Mouse (Mus musculus): Measurements from ENCODE around the gene Zhx3.
A peak's percentile ranks its signal among the peaks of the same experiment; 100 is the strongest.

The Zhx3 gene

DNA sequence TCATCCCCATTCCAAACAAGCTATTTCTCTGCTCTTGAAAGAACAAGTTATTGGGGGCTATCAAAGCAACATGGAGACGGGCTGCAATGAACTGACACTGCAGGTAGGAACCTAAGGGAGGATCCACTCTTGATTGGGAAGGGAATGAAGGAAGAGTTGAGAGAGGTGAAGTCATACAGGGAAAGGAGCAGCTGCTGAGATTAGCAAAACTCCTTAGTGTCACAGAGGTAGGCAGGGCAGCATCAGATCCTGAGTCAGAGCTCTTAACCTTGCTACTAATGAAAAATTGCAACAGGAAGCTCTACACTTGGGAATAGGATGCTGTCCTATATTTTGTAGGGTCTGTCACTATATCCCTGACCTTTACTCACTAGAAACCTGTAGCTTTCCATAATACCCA, 71.8 kb downstream of the Zhx3 start:
- DNase-seq, result no peak

- DNase-seq, result no peak
These were observed 74.6 kb downstream of the Zhx3 start for GRCm38 (mm10) chr2:160798206-160798605.

GRCm38 (mm10) chr2:160796973-160797372, 75.8 kb downstream of the Zhx3 start:
- peak; percentile 79 for DNase-seq

- DNase-seq, result no peak
These were observed 79.7 kb downstream of the Zhx3 start for GRCm38 (mm10) chr2:160793117-160793516.

DNA sequence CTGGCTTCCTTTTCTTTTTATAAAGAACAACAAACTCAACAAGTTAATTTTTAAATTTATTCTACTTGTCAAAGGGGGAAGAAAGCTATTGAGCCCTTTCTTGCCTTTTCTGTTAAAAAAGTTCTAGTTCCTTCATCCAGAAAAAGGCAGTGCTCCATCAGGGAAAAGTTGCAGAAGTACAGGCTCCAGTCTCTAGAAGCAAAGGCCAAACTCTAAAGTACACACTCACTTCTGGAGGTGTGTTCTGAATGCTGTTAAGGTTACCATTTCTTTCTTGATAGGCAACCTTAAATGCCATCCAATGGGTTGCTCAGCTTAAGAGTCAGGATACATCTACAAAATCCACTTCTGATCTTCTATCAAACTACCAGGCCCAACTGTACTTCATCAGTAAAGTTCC, 83.1 kb downstream of the Zhx3 start:
- DNase-seq, result no peak

- DNase-seq, result no peak
These were observed 83.8 kb downstream of the Zhx3 start for GRCm38 (mm10) chr2:160789046-160789445.

DNA sequence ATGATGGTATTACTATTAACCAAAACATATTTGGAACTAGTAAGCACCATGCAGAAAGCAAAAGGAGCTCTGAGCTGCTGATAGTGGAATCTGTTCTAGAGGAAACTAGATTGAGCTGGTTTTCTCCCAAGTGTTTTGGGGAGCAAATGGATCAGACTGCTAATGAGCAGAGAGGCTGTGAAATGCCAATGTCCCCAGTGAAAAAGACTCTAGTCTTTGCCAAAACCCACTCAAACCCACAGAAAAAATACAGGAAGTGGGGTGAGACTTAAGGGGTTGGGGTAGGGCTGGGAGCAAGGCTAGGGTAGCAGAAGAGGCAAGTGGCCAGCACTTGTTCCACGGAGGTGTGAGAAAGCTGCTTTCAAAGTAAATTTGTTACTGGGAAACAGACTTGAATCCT, 86.5 kb downstream of the Zhx3 start:
- no peak for DNase-seq

DNA sequence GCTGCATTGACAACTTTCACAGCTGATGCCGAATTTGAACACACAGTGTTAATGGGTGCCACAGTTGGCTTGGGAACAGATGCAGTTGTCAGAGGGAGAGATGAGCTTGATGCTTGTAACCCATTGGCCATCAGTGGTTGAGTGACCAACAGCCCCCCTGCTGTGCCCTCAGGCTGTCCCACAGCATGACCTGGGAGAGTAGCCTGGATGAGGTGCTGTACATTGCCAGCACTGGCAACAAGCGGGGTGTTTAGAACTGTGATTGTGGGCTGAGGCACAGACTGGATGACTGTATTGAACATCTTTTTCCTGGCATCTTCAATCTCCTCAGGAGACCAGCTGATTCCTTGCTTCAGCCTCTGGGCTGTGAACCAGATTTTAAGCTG, 92.0 kb downstream of the Zhx3 start:
- no peak for DNase-seq

GRCm38 (mm10) chr2:160780154-160780833, 92.5 kb downstream of the Zhx3 start:
- no peak for DNase-seq

DNA sequence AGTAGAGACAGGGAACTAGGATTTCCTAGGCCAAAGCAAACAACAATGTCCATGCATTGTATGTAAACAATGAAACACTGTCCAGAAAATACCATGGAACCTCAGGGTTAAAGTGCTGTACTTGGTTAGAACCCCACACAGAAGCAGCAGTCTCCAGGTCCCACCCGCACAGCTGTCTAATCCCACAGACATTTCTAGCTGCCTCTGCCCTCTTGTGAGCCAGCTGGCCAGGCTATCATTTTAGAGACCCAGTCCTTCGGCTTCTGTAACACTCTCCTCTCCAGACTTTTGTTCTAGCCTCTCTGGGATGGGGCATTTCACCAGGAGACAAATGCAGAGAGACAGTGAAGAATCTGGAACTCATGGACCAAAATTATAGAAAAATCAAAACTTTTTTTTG, 94.8 kb downstream of the Zhx3 start:
- no peak for DNase-seq

DNA sequence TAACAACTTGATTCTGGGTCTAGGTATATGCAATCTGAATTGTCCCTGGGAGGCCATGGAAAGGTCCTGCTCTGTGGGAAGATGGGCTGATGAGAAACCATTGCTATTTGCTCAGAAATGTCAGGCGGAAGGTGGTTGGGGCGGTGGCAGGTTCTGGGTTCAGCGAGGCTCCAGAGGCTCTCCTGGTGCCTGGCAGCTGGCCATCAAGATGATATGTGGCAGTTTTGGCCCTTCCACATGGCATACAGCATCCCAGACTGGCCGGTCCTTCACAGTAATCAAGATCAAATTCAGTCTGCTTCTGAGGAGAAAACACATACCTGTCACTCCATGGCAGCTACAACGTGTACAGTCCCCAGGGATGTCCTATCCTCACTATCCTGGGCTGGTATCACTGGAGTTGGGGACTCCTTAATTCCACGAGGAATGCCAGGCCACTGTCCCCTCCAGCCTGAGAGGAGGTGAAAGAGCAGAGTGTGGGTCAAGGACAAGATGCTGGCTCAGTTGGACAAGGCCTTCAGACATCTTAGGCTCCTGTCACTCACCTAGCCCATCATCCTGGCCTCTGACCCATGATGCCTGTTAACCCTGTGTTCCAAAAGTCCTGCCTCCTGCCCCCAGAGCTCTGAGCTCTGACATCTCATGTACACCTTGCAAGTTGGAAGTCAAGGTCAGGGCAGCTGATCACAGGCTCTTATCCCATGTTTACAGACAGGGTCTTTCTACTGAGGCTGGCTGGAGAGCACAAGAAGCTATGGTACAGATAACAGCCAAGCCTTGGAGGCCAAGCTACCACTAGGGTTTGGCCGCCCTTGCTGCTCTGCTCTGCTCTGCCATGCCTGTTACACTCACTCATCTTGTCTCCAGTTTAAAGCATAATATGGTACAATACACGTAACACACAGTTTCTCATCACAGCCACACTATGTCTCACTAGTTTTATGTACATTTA, 101.2 kb downstream of the Zhx3 start:
- no peak for DNase-seq

GRCm38 (mm10) chr2:160770871-160771270, 101.9 kb downstream of the Zhx3 start:
- DNase-seq, result no peak

DNA sequence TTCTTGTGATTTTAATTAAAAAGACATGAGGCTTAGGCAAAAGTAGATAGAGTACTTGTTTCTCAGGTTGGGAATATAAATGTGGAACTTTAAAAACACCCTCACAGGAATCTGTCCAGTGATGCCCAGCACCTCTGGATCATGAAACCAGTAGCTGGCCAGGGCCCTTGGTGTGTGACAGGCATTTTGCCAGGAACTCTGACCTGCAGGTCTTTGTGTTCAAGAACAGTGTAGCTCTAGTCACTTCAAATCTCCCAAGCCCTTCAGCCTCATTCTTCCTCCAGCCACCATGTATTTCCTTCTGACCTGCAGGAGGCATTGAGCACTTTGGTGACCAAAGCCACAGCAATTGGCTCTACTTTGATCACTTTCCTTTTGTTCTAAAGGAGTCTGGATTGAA, 102.4 kb downstream of the Zhx3 start:
- no peak for DNase-seq

GRCm38 (mm10) chr2:160768997-160769396, 103.8 kb downstream of the Zhx3 start:
- DNase-seq, result no peak

DNA sequence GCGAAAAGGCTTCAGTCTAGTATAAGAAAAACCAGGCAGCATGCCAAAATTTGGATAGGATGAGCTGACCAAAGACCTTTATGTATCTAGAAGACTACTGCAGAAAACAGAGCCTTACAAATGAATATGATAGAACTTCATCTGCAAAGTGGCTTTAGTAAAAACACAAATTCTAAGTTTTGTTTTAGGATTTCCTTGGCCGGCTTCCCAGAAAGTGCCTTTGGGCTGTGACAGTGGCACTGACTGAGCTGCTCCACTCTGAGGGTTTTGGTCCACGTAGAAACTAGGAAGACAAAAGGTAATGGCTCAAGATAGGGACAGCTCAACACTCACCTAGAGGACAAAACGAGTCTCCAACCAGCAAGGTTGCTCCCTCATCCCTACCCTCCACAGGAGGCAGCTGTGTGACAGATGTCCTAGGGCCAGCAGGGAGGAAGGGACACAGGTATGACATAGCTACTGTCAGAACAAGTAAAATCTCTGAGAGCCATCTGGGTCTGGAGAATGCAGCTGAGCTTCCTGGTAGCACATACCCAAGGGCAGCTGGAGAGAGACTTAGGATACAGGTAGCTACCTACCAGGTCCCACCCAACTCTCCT, 104.6 kb downstream of the Zhx3 start:
- no peak for DNase-seq

DNA sequence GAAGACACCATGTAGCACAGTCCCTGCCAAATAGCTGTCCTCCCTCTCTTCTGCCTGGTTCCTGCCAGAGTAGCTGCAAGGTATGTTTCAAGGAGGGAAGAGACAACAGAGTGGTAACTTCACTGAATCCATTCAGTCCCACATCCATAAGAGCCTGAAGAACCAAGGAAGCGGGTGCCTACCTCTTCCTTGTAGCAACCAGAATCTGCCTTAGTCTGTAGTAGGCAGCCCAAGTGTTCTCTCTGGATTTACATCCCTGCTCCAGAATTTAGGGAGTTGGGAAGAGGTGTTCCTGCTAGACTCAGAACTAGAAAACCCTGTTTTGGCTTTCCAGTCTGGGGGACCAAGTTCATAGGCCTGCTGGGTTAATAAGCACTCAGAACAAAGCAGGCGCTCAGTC, 105.6 kb downstream of the Zhx3 start:
- no peak for DNase-seq

DNA sequence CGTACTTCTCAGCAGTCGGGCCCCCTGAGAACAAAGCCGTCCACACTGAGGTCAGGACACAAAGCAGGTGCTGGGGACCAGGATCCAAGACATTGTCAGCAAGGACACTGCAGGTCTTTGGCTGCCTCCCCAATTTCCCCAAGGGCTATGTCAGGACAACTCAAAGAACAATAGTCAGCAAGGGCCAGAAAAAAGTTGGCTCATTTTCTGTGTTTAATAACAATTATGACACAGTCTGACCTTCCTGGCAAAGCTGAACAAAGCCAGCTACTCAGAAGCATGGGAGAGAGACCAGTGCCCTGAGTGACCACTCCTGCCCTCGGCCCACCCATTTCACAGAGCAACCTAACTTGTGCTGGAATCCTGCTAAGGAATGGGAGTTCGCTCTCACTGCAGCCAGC, 106.4 kb downstream of the Zhx3 start:
- DNase-seq, result peak; percentile 70

DNA sequence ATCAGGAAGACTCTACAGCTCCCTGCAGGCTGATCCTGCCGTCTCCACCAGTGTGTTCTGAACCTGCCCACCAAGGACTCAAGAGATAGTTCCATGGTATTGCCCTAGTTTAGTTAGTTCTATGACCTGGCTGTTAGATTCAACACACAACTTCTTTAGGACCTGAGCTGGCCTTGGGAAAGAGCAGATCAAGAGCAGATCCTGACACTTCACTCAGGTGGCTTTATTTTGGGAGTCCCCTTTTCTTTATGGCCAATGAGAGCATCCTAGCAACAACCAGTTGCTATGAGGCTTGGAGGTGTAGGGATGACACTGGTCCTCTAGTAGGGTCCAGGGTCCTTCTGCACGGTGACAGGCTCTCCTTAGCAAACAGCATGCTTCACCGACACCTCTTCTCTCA, 107.7 kb downstream of the Zhx3 start:
- no peak for DNase-seq

- DNase-seq, result no peak
These were observed 108.4 kb downstream of the Zhx3 start for GRCm38 (mm10) chr2:160764386-160764785.

GRCm38 (mm10) chr2:160763816-160764215, 109.0 kb downstream of the Zhx3 start:
- no peak for DNase-seq

GRCm38 (mm10) chr2:160760433-160761184, 112.2 kb downstream of the Zhx3 start:
- DNase-seq, result peak; percentile 71

DNA sequence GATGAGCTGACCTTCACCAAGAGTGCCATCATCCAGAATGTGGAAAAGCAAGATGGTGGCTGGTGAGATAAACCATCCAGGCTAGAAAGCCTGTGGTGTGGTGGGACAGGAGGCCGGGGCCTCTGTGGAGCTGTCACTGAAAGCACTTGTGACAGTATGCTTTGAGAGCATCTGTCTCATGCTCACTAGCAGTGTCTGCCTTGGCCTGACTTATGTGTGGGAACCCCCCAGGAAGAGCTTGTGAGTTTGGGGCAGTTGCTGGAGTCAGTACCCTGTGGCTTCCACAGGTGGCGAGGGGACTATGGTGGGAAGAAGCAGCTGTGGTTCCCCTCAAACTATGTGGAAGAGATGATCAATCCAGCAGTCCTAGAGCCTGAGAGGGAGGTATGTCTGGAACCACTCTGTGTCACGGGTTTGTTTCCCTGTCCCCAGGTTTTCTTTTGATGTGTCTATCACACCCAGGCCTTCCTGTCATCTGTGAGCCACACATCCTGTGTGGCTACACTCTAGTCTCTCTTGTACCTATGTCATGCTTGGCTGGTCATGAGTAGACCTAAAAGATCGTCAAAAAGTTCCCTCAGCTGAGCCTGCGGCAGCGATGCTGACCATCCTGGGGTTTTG, 116.1 kb downstream of the Zhx3 start:
- no peak for DNase-seq

- DNase-seq, result no peak
These were observed 125.7 kb downstream of the Zhx3 start for GRCm38 (mm10) chr2:160747075-160747474.

Measured in kidney, postnatal 10 days (tissue).